19 mouse cellular contexts compared by ENCODE assay signal in genomic region chr9:65812841-65813240, GRCm38 (mm10). TPM values are rescaled to one million over a fixed set of nuclear protein-coding genes. Genes with fewer than 3 reads are reported as not detected.
DNase-seq lines count a peak whose midpoint lies in the region; ATAC-seq and TF ChIP-seq lines count a peak whose summit lies in the region.
"Had no signal": no experiment of that assay in that cellular context is flagged by ENCODE, and none has a peak within 500 bp of the region (broad histone marks: within the 10 kb centered on the region; RNA-seq: fewer than 3 reads in every experiment).

No protein-coding gene starts in this region.

- no peak for ATAC-seq in heart, embryonic 13.5 days (ENCODE audit: extremely low read depth, insufficient number of reproducible peaks, low FRiP score, low TSS enrichment)
- peak; percentile 60 for ATAC-seq in lung, postnatal 0 days
- peak; percentile 92 for ATAC-seq in heart, postnatal 0 days (ENCODE audit: insufficient read depth, low read depth)
- ATAC-seq in forebrain, embryonic 11.5 days (replicated peaks; ENCODE audit: low FRiP score), result no peak
- ATAC-seq: forebrain, postnatal 0 days; liver, postnatal 0 days; midbrain, embryonic 16.5 days had no signal

- H3K36me3 ChIP-seq in heart, embryonic 13.5 days, result peaks cover 21% of the 10 kb centered on the region
- H3K36me3 ChIP-seq in lung, postnatal 0 days (ENCODE audit: insufficient read depth, low read length), result no peaks in the 10 kb centered on the region
- H3K36me3 ChIP-seq in heart, postnatal 0 days (replicated peaks; ENCODE audit: control insufficient read depth, insufficient read depth, low read length), result peaks cover 3% of the 10 kb centered on the region; the same call in 1 of the 2 replicates
- H3K36me3 ChIP-seq in forebrain, embryonic 11.5 days (ENCODE audit: control insufficient read depth, insufficient read depth, low read length), result peaks cover 2% of the 10 kb centered on the region; the same call in 1 of the 2 replicates
- H3K36me3 ChIP-seq: stomach, embryonic 15.5 days had no signal

- no peaks in the 10 kb centered on the region for H3K27me3 ChIP-seq in heart, embryonic 13.5 days (replicated peaks)
- H3K27me3 ChIP-seq in lung, postnatal 0 days (replicated peaks; ENCODE audit: insufficient read depth, low read length), result no peaks in the 10 kb centered on the region
- H3K27me3 ChIP-seq in heart, postnatal 0 days (ENCODE audit: control insufficient read depth, insufficient read depth, low read length), result no peaks in the 10 kb centered on the region
- H3K27me3 ChIP-seq in cerebellum, adult 2 months (ENCODE audit: control insufficient read depth, insufficient read depth, low read length), result no peaks in the 10 kb centered on the region
- H3K27me3 ChIP-seq in forebrain, embryonic 11.5 days (ENCODE audit: control insufficient read depth, insufficient read depth, low read length), result no peaks in the 10 kb centered on the region
- H3K27me3 ChIP-seq: limb, embryonic 15.5 days; stomach, embryonic 15.5 days had no signal

- TF ChIP-seq POLR2A in lung, adult 2 months (IDR thresholded peaks at IDR 0.05; ENCODE audit: borderline replicate concordance, extremely low read depth, low read depth, low read length), result no peak
- no peak for TF ChIP-seq POLR2A in cerebellum, adult 2 months (IDR thresholded peaks at IDR 0.05; ENCODE audit: borderline replicate concordance, insufficient read depth, low read length)

- WGBS in heart, embryonic 13.5 days, result 31% methylated on average over 2 of the region's 2 CpGs
- WGBS in lung, postnatal 0 days, result 33% methylated on average over 2 of the region's 2 CpGs
- WGBS in lung, adult 2 months, result 37% methylated on average over 2 of the region's 2 CpGs
- 16% methylated on average over 2 of the region's 2 CpGs for WGBS in heart, postnatal 0 days
- 15% methylated on average over 2 of the region's 2 CpGs for WGBS in cerebellum, adult 2 months
- 77% methylated on average over 2 of the region's 2 CpGs for WGBS in forebrain, embryonic 11.5 days

- DNase-seq in heart, postnatal 36 days, result no peak
- DNase-seq in lung, postnatal 0 days (ENCODE audit: low spot score), result peak; percentile 55
- no peak for DNase-seq in lung, adult 2 months
- DNase-seq in heart, postnatal 0 days (ENCODE audit: low spot score), result peak; percentile 83
- no peak for DNase-seq in cerebellum, adult 2 months
- DNase-seq in forebrain, embryonic 11.5 days (ENCODE audit: low spot score), result no peak
- DNase-seq: adrenal gland, postnatal 10 days; cerebellum, postnatal 25 days; embryo, embryonic 11 days; forebrain, postnatal 0 days; kidney, postnatal 25 days; liver, postnatal 0 days; right cerebral cortex, postnatal 14 days; thymus, adult 2 months had no signal

- no peak for TF ChIP-seq EP300 in lung, postnatal 0 days (IDR thresholded peaks at IDR 0.05)
- no peak for TF ChIP-seq EP300 in heart, postnatal 0 days (IDR thresholded peaks at IDR 0.05; ENCODE audit: low read depth)

- intact Hi-C loops in heart, postnatal 36 days (cut with DNase I), result no loop called here

- peak overlapping the region; percentile 35 for H3K4me2 ChIP-seq in heart, embryonic 13.5 days
- H3K4me2 ChIP-seq in lung, postnatal 0 days (replicated peaks; ENCODE audit: low read depth, low read length), result no peak overlapping the region
- H3K4me2 ChIP-seq in heart, postnatal 0 days (ENCODE audit: low read depth, low read length), result no peak overlapping the region
- H3K4me2 ChIP-seq in forebrain, embryonic 11.5 days (ENCODE audit: low read depth, low read length, severe bottlenecking), result no peak overlapping the region
- H3K4me2 ChIP-seq: hindbrain, embryonic 14.5 days; limb, embryonic 15.5 days; stomach, embryonic 15.5 days had no signal

- H3K9ac ChIP-seq in heart, embryonic 13.5 days, result 0 out of 2 replicates have a peak overlapping the region, but pooled peaks have one; percentile 59
- no peak overlapping the region for H3K9ac ChIP-seq in lung, postnatal 0 days (replicated peaks; ENCODE audit: low read depth)
- 0 out of 2 replicates have a peak overlapping the region, but pooled peaks have one; percentile 17 for H3K9ac ChIP-seq in heart, postnatal 0 days (replicated peaks; ENCODE audit: low read depth, low read length)
- no peak overlapping the region for H3K9ac ChIP-seq in forebrain, embryonic 11.5 days (ENCODE audit: low read length)
- H3K9ac ChIP-seq: forebrain, postnatal 0 days; hindbrain, embryonic 14.5 days; limb, embryonic 15.5 days; liver, postnatal 0 days; stomach, embryonic 15.5 days had no signal

- no peak overlapping the region for H3K4me3 ChIP-seq in heart, embryonic 13.5 days
- no peak overlapping the region for H3K4me3 ChIP-seq in lung, postnatal 0 days (ENCODE audit: low read depth, low read length)
- H3K4me3 ChIP-seq in lung, adult 2 months (replicated peaks; ENCODE audit: extremely low read depth, low read depth, low read length), result no peak overlapping the region
- no peak overlapping the region for H3K4me3 ChIP-seq in heart, postnatal 0 days (ENCODE audit: low read depth, low read length)
- no peak overlapping the region for H3K4me3 ChIP-seq in cerebellum, adult 2 months (replicated peaks; ENCODE audit: insufficient read depth, low read depth, low read length)
- H3K4me3 ChIP-seq in forebrain, embryonic 11.5 days (ENCODE audit: low read depth, low read length), result no peak overlapping the region
- H3K4me3 ChIP-seq: limb, embryonic 15.5 days; stomach, embryonic 15.5 days had no signal

- H3K27ac ChIP-seq in heart, embryonic 13.5 days (replicated peaks), result peak overlapping the region; percentile 88
- peak overlapping the region; percentile 47; the same call in 1 of the 2 replicates for H3K27ac ChIP-seq in lung, postnatal 0 days (ENCODE audit: low read length)
- peak overlapping the region; percentile 95 for H3K27ac ChIP-seq in heart, postnatal 0 days (ENCODE audit: low read depth)
- H3K27ac ChIP-seq in cerebellum, adult 2 months (ENCODE audit: insufficient read depth, low read length), result no peak overlapping the region
- H3K27ac ChIP-seq in forebrain, embryonic 11.5 days (ENCODE audit: low read depth, low read length), result no peak overlapping the region
- H3K27ac ChIP-seq: hindbrain, embryonic 14.5 days; limb, embryonic 15.5 days; stomach, embryonic 15.5 days had no signal

- no peak for TF ChIP-seq CTCF in lung, postnatal 0 days (IDR thresholded peaks at IDR 0.05)
- no peak for TF ChIP-seq CTCF in lung, adult 2 months (IDR thresholded peaks at IDR 0.05; ENCODE audit: insufficient read depth, low read length)
- TF ChIP-seq CTCF in heart, postnatal 0 days (IDR thresholded peaks at IDR 0.05; ENCODE audit: low read depth), result no peak
- TF ChIP-seq CTCF in cerebellum, adult 2 months (IDR thresholded peaks at IDR 0.05; ENCODE audit: borderline replicate concordance, insufficient read depth, low read depth, low read length), result no peak

- no peaks in the 10 kb centered on the region for H3K9me3 ChIP-seq in heart, embryonic 13.5 days
- H3K9me3 ChIP-seq in lung, postnatal 0 days (ENCODE audit: low read length), result no peaks in the 10 kb centered on the region
- no peaks in the 10 kb centered on the region for H3K9me3 ChIP-seq in heart, postnatal 0 days (replicated peaks; ENCODE audit: control insufficient read depth, low read length)
- H3K9me3 ChIP-seq in forebrain, embryonic 11.5 days (ENCODE audit: control insufficient read depth, low read length), result peaks cover 3% of the 10 kb centered on the region; the same call in 1 of the 2 replicates
- H3K9me3 ChIP-seq: limb, embryonic 15.5 days; stomach, embryonic 15.5 days had no signal

- H3K4me1 ChIP-seq in heart, embryonic 13.5 days, result peaks cover 47% of the 10 kb centered on the region
- peaks cover 8% of the 10 kb centered on the region; the same call in 1 of the 2 replicates for H3K4me1 ChIP-seq in lung, postnatal 0 days (ENCODE audit: insufficient read depth, low read depth, low read length)
- peaks cover 9% of the 10 kb centered on the region for H3K4me1 ChIP-seq in lung, adult 2 months (ENCODE audit: control insufficient read depth, insufficient read depth, low read length)
- H3K4me1 ChIP-seq in heart, postnatal 0 days (ENCODE audit: control insufficient read depth, insufficient read depth), result peaks cover 22% of the 10 kb centered on the region; the same call in 1 of the 2 replicates
- H3K4me1 ChIP-seq in cerebellum, adult 2 months (ENCODE audit: control insufficient read depth, insufficient read depth, low read length), result peaks cover 4% of the 10 kb centered on the region; the same call in 1 of the 2 replicates
- no peaks in the 10 kb centered on the region; the same call in 1 of the 2 replicates for H3K4me1 ChIP-seq in forebrain, embryonic 11.5 days (replicated peaks; ENCODE audit: control insufficient read depth, insufficient read depth, low read length)
- H3K4me1 ChIP-seq: limb, embryonic 15.5 days had no signal

RNA-seq across cellular contexts. Expression of gene Zfp609, which starts 14.5 kb away (rescaled TPM):
- polyA plus RNA-seq in heart, embryonic 13.5 days (2015; fragmentation: Nextera tagmentation; extraction: Ambion mirVana), result 4.9 and 5.9 TPM in 2 replicates
- total RNA-seq in heart, postnatal 36 days (2021), result 10 to 100 TPM; 22.6 to 25.3 TPM
- 4.8 and 5.0 TPM in 2 replicates for polyA plus RNA-seq in lung, postnatal 0 days (2015; fragmentation: Nextera tagmentation; extraction: Ambion mirVana)
- 8.3 and 11.7 TPM in 2 replicates for polyA plus RNA-seq in lung, adult 2 months (2012; rRNA removed)
- 7.6 and 8.7 TPM in 2 replicates for total RNA-seq in heart, postnatal 0 days (2014; rRNA removed; ENCODE audit: low replicate concordance)
- 2.9 and 3.0 TPM in 2 replicates for polyA plus RNA-seq in heart, postnatal 0 days (2015; fragmentation: Nextera tagmentation; extraction: Ambion mirVana)
- polyA plus RNA-seq in cerebellum, adult 2 months (2012; rRNA removed), result 19.2 and 23.2 TPM in 2 replicates
- 12.3 and 12.9 TPM in 2 replicates for polyA plus RNA-seq in forebrain, embryonic 11.5 days (2014; fragmentation: Nextera tagmentation; extraction: Ambion mirVana)

Comparison
In these comparisons a context has a peak if more than half of its experiments do, and no peak if none do; other contexts are left out.
1. ATAC-seq: peak in lung, postnatal 0 days (single experiment) and heart, postnatal 0 days (single experiment); none in heart, embryonic 13.5 days (single experiment) and forebrain, embryonic 11.5 days (single experiment).
2. DNase-seq: peak in lung, postnatal 0 days (single experiment) and heart, postnatal 0 days (single experiment); none in heart, postnatal 36 days (0 of 2), lung, adult 2 months (single experiment), cerebellum, adult 2 months (0 of 2) and forebrain, embryonic 11.5 days (single experiment).
3. H3K27ac ChIP-seq: peak in heart, embryonic 13.5 days (single experiment), lung, postnatal 0 days (single experiment) and heart, postnatal 0 days (single experiment); none in cerebellum, adult 2 months (single experiment) and forebrain, embryonic 11.5 days (single experiment).
4. H3K9ac ChIP-seq: peak in heart, embryonic 13.5 days (single experiment) and heart, postnatal 0 days (single experiment); none in lung, postnatal 0 days (single experiment) and forebrain, embryonic 11.5 days (single experiment).